Mouse (Mus musculus): ENCODE results near the gene Kcnh2. TPM values are rescaled to one million over a fixed set of nuclear protein-coding genes. Genes with fewer than 3 reads are reported as not detected.

Kcnh2 gene
- polyA plus RNA-seq (2015; fragmentation: Nextera tagmentation; extraction: Ambion mirVana): 7.7 and 11.6 TPM in 2 replicates

DNA sequence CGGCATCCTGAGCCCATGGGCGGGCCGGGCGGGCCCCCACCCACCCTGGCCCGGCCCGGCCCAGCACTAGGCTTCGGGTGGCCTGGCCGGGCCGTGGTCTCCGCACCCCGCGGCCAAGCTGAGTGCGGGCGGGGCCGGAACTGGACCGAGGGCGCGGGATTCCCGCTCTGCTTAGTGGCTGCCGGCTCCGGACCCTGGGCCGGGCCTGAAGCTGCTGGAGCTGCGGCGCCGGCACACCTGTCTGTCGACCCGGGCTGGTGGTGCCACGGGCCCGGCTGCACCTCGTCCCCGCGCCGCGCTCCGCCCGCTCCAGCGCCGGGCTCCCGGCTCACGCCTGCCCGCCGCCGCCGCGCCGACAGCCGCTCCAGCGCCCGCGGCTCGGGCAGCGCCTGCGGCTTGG, at the start of gene Kcnh2:
Gene Kcnh2 (minus strand): TSS at position 327 of the 400 bp plus-strand sequence.

GRCm38 (mm10) chr5:24393392-24393997, 42.1 kb upstream of the Kcnh2 start, which contains the start of gene Abcb8:
Gene Abcb8 (plus strand): TSS chr5:24393663.

GRCm38 (mm10) chr5:24391864-24392263, 40.5 kb upstream of the Kcnh2 start, which contains the start of gene Atg9b:
Gene Atg9b (minus strand): TSS chr5:24392143.

DNA sequence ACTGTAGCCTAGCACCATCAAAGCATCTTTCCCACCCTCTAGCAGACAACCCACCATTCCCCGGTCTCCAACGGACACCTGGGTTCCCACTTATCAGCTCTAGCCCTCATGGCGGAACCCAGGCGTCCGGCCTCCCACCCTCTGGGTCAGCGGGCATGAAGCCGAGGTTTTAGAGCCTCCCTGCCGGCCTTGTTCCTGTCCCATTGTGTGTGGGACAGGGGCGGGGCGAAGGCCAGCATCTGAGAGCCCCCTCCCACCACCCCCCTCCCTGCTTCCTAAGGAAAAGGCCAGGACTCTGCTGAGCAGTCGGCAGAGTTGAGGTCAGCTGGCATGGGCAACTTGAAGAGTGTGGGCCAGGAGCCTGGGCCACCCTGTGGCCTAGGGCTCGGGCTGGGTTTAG, 13.1 kb upstream of the Kcnh2 start, which contains the start of gene Nos3:
Gene Nos3 (plus strand): TSS at position 303 of the 400 bp plus-strand sequence.

Other genes starting within 250 kb of the Kcnh2 start
- 6.3 and 11.9 TPM in 2 replicates for gene Nupl2, start 186.6 kb downstream of the Kcnh2 start, polyA plus RNA-seq (2015; fragmentation: Nextera tagmentation; extraction: Ambion mirVana)
- gene Nos3, start 13.2 kb upstream of the Kcnh2 start, polyA plus RNA-seq (2015; fragmentation: Nextera tagmentation; extraction: Ambion mirVana): 2.4 and 3.8 TPM in 2 replicates
- gene Atg9b, start 40.5 kb upstream of the Kcnh2 start, polyA plus RNA-seq (2015; fragmentation: Nextera tagmentation; extraction: Ambion mirVana): 0.52 and 0.80 TPM in 2 replicates
- gene Abcb8, start 42.1 kb upstream of the Kcnh2 start, polyA plus RNA-seq (2015; fragmentation: Nextera tagmentation; extraction: Ambion mirVana): 23.5 and 43.7 TPM in 2 replicates
- 0.18 TPM in 1 of 2 replicates, not detected in the other for gene Asic3, start 61.8 kb upstream of the Kcnh2 start, polyA plus RNA-seq (2015; fragmentation: Nextera tagmentation; extraction: Ambion mirVana)
- 45.8 and 46.7 TPM in 2 replicates for gene Cdk5, start 71.9 kb upstream of the Kcnh2 start, polyA plus RNA-seq (2015; fragmentation: Nextera tagmentation; extraction: Ambion mirVana)
- gene Slc4a2, start 72.2 kb upstream of the Kcnh2 start, polyA plus RNA-seq (2015; fragmentation: Nextera tagmentation; extraction: Ambion mirVana): 12.8 and 17.3 TPM in 2 replicates
- 61.0 and 77.2 TPM in 2 replicates for gene Fastk, start 93.7 kb upstream of the Kcnh2 start, polyA plus RNA-seq (2015; fragmentation: Nextera tagmentation; extraction: Ambion mirVana)
- 16.0 and 18.8 TPM in 2 replicates for gene Tmub1, start 96.2 kb upstream of the Kcnh2 start, polyA plus RNA-seq (2015; fragmentation: Nextera tagmentation; extraction: Ambion mirVana)
- gene Agap3, start 100.6 kb upstream of the Kcnh2 start, polyA plus RNA-seq (2015; fragmentation: Nextera tagmentation; extraction: Ambion mirVana): 32.3 TPM in 2 replicates
- 0.05 TPM in 1 of 2 replicates, not detected in the other for gene Gbx1, start 175.6 kb upstream of the Kcnh2 start, polyA plus RNA-seq (2015; fragmentation: Nextera tagmentation; extraction: Ambion mirVana)
- 0.47 and 1.9 TPM in 2 replicates for gene Asb10, start 189.4 kb upstream of the Kcnh2 start, polyA plus RNA-seq (2015; fragmentation: Nextera tagmentation; extraction: Ambion mirVana)
- 0.06 TPM in 1 of 2 replicates, not detected in the other for gene 4931409K22Rik, start 205.2 kb upstream of the Kcnh2 start, polyA plus RNA-seq (2015; fragmentation: Nextera tagmentation; extraction: Ambion mirVana)
- gene Abcf2, start 225.9 kb upstream of the Kcnh2 start, polyA plus RNA-seq (2015; fragmentation: Nextera tagmentation; extraction: Ambion mirVana): 36.0 and 57.3 TPM in 2 replicates
- gene Chpf2, start 235.1 kb upstream of the Kcnh2 start, polyA plus RNA-seq (2015; fragmentation: Nextera tagmentation; extraction: Ambion mirVana): 21.4 and 39.4 TPM in 2 replicates

All from adrenal gland, postnatal 0 days (tissue).